Mouse (Mus musculus) liver, embryonic 14.5 days (tissue): Measurements from ENCODE around the gene Fgfr2.

ENCODE experiments used
- CTCF ChIP-seq: IDR thresholded peaks from 2 replicates; pipeline ENCODE4 v1.5.1; 2016; ENCODE audit warnings: antibody characterized with exemption, low read depth, control low read depth
- EP300 ChIP-seq: IDR thresholded peaks from 2 replicates; pipeline ENCODE4 v1.6.1; 2016; ENCODE audit warnings: antibody characterized with exemption, low read depth

GRCm38 (mm10) chr7:132810879-132811278 is 312.3 kb downstream of the Fgfr2 start:
- TF ChIP-seq CTCF (peak; percentile 98), EP300 (peak; percentile 49)
